Mouse (Mus musculus) B cell, adult 2 months (primary cell): ENCODE data around the gene Acaa1b.

Experiments used
- DNase-seq, 2 experiments: peaks; one replicate each; pipeline ENCODE4 v3.0.0; 2022

Acaa1b gene

DNA sequence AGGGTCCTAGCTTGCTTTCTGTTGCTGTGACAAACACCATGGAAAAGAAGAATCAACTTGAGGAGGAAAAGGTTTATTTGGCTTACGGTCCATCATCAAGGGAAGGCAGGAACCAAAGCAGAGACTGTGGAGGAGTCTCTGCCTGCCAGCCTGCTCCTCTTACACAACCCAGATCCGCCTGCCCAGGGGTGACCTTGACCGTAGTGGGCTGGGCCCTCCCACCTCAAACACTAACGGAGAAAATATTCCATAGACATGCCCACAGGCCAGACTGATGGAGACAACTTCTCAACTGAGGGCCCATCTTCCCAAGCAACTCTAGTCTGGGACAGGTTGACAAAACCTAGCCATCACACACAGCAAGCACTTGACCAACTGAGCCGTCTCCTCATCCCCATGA lies 14.8 kb downstream of the Acaa1b start:
- DNase-seq, result no peak

DNA sequence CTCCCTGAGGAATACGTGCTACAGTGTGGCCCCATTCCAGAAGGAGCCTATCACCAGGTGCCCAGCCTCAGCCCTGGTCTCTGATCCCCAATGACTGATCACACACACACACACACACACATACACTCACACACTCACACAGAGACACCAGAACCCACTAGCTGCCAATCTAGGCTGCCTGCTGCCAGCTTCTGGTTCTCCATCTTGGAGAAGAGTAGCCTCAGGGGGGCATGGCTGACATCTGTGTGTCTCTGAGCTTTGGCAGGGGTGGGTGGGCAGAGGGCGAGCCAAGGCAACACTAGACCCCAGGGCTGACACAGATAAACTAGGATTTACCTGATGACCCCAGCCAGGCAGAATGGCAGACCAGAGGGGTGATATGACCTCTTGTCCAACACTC lies 18.1 kb downstream of the Acaa1b start:
- DNase-seq, result no peak

DNA sequence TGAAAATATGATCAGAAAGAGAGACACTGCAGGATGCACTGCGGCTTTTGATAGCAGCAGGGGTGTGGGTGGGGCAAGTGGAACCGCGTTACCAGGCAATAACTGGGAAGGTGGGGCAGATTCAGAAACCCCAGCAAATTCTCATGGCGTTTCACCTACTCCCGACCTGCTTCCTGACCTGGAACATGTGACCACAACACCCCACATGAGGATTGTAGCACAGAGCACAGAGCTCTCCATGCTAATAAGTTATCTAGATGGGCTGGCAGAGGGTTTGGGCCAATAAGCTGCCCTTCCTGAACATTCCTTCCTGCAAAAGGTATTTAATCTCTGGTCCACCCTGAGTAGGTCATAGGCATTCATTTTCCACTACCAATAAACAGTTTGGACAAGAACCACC lies 26.2 kb downstream of the Acaa1b start:
- no peak for DNase-seq

DNA sequence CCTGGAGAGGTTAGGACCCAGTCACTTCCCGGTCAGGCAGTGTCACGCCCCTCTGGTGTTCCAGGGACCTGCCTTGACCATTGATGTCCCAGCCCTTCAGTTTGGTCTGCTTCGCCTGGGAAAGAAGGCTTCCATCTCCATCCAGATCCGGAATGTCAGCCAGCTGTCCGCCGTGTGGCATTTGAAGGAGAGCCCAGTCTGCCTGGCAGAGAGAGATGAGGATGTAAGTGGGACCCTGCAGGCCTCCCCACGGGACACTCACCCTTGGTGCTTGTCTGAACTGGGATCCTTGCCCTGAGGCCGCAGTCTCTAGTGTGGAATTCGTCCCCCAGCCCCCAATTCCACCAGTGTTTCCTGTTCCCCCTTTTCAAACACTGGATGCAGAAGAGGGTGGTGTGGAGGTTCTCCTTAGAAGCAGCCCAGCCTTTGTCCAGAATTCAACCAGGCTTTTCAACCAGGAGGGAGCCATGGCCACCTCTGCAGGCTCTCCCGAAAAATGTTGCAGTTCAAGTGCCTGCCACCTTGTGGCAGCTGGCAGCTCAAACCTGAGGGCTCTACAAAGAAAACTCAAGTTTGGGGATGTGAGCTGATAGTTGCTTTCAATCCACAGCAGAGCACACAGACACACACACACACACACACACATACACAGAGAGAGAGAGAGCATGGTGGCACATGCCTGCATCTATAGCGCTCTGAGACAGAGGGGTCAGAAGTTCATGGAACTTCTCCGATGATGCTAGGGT lies 28.3 kb downstream of the Acaa1b start:
- no peak for DNase-seq

DNA sequence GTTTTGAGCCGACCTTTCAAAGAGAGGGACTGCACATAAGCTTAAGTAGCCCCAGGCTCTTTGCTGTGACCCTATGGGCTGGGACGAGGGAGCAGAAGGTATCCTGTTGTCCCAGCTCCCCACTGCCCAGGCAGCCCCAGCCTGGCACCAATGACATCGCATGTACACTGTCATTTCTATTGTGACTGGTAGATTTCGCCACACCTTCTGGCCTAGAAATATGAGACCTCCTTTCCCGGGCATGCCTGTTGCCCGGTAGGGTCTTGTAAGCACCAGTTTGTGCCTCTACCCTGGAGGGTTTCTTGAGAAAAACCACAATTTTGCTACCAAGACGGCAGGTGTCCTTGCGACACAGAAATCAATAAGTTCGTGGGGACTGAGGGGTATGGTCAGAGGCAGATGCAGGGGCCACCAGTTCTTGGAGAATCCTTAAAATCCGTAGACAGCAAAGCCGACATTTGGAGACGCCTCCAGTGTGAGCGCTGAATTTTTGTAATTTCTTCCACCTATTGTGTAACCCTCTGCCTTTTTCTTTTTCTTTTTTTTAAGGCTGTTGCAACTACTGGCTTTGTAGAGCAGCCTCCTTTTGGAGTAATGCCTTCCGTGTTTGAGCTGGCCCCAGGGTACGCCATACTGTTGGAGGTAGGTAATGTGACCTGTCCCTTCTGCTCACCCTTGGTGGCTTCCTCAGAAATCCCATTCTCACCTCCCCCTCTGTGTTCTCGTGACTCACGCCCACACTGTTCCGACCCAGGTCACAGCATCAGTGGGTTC lies 34.1 kb downstream of the Acaa1b start:
- DNase-seq, result no peak

DNA sequence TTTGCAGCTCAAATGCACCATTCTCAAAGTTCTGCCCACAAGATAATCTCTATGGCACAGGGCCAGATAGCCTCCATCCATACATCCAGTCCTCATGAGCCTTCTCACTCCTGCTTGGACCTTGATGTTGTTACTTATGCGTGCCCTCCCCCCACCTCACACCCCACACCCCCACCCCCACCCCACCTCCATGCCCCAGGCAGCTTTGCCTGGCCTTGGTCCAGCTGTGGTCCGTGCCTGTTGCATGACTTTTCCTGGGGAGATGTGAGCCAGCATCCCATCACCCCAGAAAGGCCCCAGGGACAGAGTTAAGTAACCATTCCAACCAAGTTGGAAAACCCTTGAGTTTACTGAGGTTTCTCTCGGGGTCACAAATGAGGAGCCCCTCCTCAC lies 36.7 kb downstream of the Acaa1b start:
- DNase-seq, result no peak

DNA sequence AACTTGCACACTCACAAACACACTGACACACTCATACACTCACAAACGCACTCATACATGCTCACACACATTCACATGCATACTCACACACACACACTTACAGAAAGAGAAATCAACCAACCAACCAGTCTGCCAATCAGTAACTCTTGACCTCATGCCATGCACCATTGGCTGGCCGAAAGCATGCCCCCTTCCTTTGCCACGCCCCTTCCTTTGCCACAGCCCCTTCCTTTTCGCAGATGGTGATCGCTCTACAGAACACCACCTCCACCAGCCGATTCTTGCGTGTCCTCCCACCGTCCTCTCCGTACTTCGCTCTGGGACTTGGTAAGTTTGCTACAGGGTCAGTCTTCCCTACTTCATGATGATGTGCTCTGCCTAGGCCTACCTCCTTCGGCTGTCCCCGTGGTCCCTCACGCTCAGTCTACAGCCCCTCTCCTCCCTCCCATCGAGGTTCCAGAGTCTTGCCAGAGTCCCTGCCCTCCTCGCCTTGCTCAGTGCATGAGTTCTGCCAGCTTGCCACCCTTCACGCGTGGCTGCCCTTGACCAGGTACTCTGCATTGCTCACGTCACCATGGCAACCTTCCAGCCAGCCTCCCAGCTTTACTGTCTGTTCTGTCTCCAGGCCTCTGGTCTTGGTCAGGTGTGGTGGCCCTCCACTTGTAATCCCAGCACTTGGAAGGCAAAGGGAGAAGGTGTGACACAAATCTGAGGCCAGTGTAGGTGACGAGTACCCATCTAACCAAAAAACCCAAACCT lies 37.3 kb downstream of the Acaa1b start:
- DNase-seq, result no peak

DNA sequence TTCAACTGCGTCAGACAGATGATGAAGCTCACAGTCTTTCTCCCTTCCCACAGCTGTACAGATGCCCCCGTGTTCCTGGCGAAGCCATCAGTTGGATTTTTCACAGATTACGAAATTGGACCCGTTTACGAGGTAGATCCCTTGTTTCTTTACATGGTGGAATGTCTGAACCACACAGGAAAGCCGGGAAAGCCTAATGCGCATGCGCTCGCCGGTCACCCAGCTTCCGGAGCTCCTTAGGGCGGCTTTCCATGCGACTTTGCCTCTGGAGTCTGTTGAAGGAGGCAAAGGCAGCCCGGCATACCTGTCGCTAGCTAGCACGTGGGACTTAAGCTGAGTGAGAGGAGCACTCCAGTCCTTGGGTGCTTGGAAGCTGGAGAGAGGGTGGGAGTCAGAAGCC lies 42.0 kb downstream of the Acaa1b start:
- DNase-seq, result no peak

DNA sequence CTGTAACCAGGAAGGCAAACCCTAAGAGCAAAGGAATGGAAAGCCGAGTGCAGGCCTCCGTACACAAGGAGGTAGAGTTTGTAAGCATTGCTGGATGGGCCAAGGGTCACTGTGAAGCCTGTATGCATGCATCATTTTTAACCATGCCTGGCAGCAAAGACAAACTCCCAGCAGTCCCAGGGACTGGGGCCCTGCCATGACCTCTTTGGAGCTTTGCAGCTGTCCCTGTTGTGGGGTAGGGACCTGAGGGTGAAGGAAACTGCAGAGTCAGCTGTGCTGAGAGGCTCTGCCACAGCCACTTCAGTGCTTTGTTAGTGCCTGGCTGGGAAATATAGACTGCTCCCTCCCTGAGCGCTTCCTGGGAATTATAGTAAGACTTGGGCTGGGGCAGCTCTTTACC lies 46.3 kb downstream of the Acaa1b start:
- no peak for DNase-seq

DNA sequence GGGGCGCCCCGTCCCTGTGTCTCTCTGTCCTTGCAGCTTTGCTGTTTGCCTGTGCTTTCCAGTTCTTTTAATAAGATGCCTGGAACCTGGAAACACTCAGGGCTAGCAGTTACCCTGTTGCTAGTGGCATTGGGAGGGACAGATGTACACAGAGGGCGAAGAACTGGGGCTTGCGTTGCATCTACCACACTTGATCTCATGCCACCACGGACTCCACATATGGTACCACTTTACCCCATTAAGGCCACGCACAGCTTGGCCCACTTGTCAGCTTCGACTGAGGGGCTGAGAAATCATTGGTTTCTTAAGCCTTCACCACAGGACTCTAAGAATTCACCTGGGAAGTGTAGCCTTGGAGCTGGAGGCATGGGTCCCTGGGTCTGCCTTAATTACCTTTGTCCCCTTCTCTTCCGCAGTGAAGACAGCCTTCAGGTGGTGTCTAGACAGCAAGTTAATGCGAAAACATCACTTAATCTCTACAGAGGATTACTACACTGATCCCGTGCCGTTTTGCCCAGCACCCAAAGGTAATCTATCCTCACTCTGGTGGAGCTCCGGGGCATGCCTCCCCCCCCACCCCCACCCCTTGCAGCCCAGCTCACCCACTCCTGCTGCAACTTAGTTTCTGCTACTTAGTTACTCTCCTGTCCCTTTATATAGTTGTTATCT lies 47.1 kb downstream of the Acaa1b start:
- no peak for DNase-seq

DNA sequence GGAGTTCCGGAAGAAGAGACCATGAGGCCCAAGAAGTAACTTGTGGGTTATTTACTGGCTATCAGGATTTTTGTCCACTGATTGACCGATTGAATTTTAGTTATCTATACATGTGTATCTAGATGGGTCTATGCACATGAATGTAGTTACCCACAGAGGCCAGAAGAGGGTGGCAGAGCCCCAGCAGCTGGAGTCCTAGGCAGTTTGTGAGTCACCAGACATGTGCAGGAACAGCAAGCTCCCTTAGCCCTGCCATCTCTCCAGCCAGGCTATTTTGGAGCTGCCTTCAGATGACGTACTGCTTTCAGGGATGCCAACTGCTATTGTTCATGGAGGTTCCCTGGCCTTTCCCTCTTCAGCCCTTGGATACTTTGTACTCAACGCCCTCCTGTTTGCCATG lies 49.3 kb downstream of the Acaa1b start:
- no peak for DNase-seq

DNA sequence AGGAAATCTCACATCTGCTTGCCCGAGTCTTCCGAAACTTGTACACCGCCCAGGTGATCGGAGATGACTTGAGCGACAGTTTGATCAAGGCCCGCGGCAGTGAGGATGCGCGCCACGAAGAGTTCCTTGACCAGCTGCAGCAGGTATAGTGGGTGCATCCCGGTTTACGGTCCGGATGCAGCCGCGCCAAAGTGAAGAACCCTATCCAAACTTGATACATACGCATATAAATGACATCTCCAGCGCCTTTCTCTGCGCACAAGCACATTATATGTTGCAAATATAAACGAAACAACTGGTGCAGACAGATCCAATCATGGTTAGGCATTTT lies 54.1 kb downstream of the Acaa1b start:
- no peak for DNase-seq

DNA sequence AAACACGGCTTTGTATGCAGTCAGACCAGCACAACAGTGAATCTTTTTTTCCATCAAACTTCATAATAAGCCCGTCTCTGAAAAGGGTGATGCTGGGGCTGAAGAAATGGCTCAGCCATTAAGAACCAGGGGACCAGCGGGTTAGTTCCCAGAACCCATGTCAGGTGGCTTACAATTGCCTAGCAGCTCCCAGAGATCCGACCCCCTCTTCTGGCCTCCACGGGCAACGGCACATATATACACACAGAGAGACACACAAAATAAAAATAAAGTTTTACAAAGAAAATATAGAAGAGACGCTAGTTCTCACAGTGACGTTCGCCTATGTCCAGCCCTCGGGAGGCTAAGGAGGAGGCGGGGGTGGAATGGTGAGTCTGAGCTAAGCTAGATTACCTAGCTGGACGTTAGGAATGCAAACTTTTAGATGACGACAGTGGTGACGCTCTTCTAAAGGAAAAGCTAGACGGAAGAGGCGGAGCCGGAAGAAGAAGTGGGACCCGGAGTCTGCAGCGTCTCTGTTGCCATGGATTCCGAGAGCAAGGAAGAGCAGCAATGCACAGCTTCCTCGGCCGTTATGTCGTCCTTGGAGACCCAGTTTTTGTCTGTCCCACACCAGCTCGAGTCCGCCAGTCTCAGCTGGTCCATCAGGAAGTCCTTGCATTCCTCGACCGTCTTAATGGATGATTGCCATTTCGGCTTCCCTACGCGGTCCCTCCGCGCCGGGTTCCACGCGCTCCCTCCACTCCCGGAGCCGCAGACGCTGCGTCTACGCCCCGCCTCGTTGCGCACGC lies 54.7 kb downstream of the Acaa1b start, which contains the start of gene Dlec1:
Dlec1 (plus strand) TSS at position 487 of the 791 bp plus-strand sequence.
- peak; percentile 62 for DNase-seq

DNA sequence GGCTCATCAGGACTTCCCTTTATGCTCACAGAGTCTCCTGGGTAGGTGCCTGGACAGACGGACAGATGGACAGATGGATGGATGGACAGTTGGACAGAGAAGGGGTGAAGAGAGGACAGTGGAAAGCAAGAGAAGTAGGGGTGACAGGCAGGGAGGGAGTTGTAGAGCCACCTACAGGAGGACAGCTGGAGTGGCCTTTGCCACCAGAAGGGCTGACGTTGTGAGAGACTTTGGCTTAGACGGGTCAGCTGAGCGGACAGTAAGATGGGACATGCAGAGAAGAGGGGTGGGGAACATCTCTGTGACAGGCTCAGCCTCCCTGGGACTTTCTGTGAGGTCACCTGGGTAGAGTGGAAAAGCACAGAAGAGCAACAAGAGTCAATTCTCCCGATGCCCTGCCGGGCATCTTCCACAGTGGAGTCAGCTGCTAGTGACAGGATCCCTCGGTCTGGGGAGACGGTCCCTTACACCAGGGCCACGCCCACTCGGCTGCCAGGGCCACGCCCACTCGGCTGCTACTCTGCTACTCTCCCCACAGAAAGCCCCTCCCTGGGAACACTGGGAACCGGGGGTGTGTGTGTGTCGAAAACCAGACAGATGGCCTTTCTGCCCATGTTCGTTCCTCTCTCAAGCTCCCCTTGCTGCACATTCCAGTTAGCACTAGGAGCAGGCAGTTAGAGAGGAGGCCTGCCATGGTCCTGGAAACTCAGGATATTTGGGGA lies 56.6 kb downstream of the Acaa1b start:
- peak in 1 of 2 experiments; percentile 12 for DNase-seq
